ENCODE assay signal across 25 mouse cellular contexts in the genomic region with DNA sequence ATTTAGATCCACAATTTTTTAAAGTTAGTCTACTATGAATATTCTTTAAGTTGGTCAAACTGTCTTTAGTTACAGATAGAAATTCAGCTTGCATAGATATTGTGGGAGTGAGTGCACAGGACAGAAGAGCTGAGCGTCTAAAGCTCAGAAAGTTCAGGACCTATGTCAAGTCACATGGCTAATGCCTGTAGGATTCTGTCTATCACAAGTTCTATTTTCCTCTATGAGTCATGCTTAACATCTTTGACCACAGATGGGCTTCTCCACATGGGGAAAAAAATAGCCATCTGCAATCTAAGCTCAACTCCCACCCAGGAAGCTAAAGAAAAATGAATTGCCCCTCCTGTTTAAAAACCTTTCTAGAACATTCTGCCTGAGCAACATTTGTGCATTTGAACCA.
DNase-seq lines count a peak whose midpoint lies in the region; ATAC-seq and TF ChIP-seq lines count a peak whose summit lies in the region.
"Had no signal": no experiment of that assay in that cellular context is flagged by ENCODE, and none has a peak within 500 bp of the region (broad histone marks: within the 10 kb centered on the region; RNA-seq: fewer than 3 reads in every experiment).

No protein-coding gene starts in this region.

- H3K9ac ChIP-seq in midbrain, postnatal 0 days (replicated peaks; ENCODE audit: low read length, poor library complexity, severe bottlenecking): no peak overlapping the region
- H3K9ac ChIP-seq in midbrain, embryonic 14.5 days (replicated peaks; ENCODE audit: low read length): no peak overlapping the region
- H3K9ac ChIP-seq: embryonic facial prominence, embryonic 13.5 days; forebrain, postnatal 0 days; hindbrain, embryonic 12.5 days; hindbrain, embryonic 15.5 days had no signal

- H3K9me3 ChIP-seq in midbrain, postnatal 0 days (ENCODE audit: low read length): no peaks in the 10 kb centered on the region
- no peaks in the 10 kb centered on the region for H3K9me3 ChIP-seq in midbrain, embryonic 14.5 days (ENCODE audit: control insufficient read depth, low read length)
- H3K9me3 ChIP-seq: embryonic facial prominence, embryonic 10.5 days; embryonic facial prominence, embryonic 13.5 days; hindbrain, embryonic 12.5 days; hindbrain, embryonic 15.5 days had no signal

- H3K36me3 ChIP-seq in midbrain, postnatal 0 days (ENCODE audit: insufficient read depth, low read length): no peaks in the 10 kb centered on the region
- H3K36me3 ChIP-seq in midbrain, embryonic 14.5 days (ENCODE audit: control insufficient read depth, insufficient read depth, low read length): no peaks in the 10 kb centered on the region
- no peaks in the 10 kb centered on the region for H3K36me3 ChIP-seq in myocyte (ENCODE audit: control insufficient read depth, insufficient read depth)
- H3K36me3 ChIP-seq: embryonic facial prominence, embryonic 10.5 days; embryonic facial prominence, embryonic 13.5 days; hindbrain, embryonic 12.5 days; hindbrain, embryonic 15.5 days had no signal

- no peak for TF ChIP-seq CTCF in midbrain, postnatal 0 days (IDR thresholded peaks at IDR 0.05)

- H3K4me3 ChIP-seq in midbrain, postnatal 0 days (ENCODE audit: low read depth, low read length): no peak overlapping the region
- no peak overlapping the region for H3K4me3 ChIP-seq in midbrain, embryonic 14.5 days (replicated peaks; ENCODE audit: low read depth, low read length)
- H3K4me3 ChIP-seq in myocyte: no peak overlapping the region
- H3K4me3 ChIP-seq: embryonic facial prominence, embryonic 10.5 days; embryonic facial prominence, embryonic 13.5 days; erythroblast, embryonic 14.5 days; hindbrain, embryonic 12.5 days; hindbrain, embryonic 15.5 days had no signal

- no peak overlapping the region for H3ac ChIP-seq in myocyte (ENCODE audit: control insufficient read depth, insufficient read length)

- no peak overlapping the region for H3K27ac ChIP-seq in midbrain, postnatal 0 days (ENCODE audit: low read depth, low read length)
- no peak overlapping the region for H3K27ac ChIP-seq in midbrain, embryonic 14.5 days (replicated peaks; ENCODE audit: low read depth, low read length)
- H3K27ac ChIP-seq: embryonic facial prominence, embryonic 10.5 days; embryonic facial prominence, embryonic 13.5 days; hindbrain, embryonic 12.5 days; hindbrain, embryonic 15.5 days had no signal

- DNase-seq in frontal cortex, adult 2 months (ENCODE audit: extremely low spot score in 1 of 2, low spot score in 1 of 2): peak; percentile 2 to 12
- peak; percentile 0 for DNase-seq in midbrain, postnatal 0 days (ENCODE audit: low spot score)
- DNase-seq in midbrain, embryonic 14.5 days: no peak
- peak; percentile 9 for DNase-seq in layer of hippocampus, adult 8-10 months (ENCODE audit: low spot score in 2 of 2)
- DNase-seq: adrenal gland, postnatal 10 days; adrenal gland, postnatal 36 days; B cell, adult 2 months; cerebellum, adult 11-12 months; cerebellum, adult 8-10 months; cerebellum, postnatal 36 days; embryo, embryonic 11 days; forebrain, postnatal 0 days; gastrocnemius, postnatal 10 days; gastrocnemius, postnatal 36 days had no signal

- no peak for ATAC-seq in frontal cortex, adult (ENCODE audit: low TSS enrichment)
- ATAC-seq in midbrain, postnatal 0 days (ENCODE audit: low FRiP score): no peak
- ATAC-seq in midbrain, embryonic 14.5 days (ENCODE audit: low FRiP score, low TSS enrichment): no peak
- ATAC-seq in CD4-positive, CD25-positive, alpha-beta regulatory T cell, adult 4 months: no peak
- ATAC-seq in activated CD4-positive, CD25-positive, alpha-beta regulatory T cell, adult 4 months: no peak
- ATAC-seq: forebrain, embryonic 14.5 days; forebrain, postnatal 0 days had no signal

- no peaks in the 10 kb centered on the region for H3K27me3 ChIP-seq in midbrain, postnatal 0 days (ENCODE audit: insufficient read depth, low read length)
- no peaks in the 10 kb centered on the region for H3K27me3 ChIP-seq in midbrain, embryonic 14.5 days (ENCODE audit: control insufficient read depth, insufficient read depth, low read length)
- H3K27me3 ChIP-seq in myocyte (ENCODE audit: control insufficient read depth, insufficient read depth, insufficient read length): no peaks in the 10 kb centered on the region
- H3K27me3 ChIP-seq: embryonic facial prominence, embryonic 13.5 days; hindbrain, embryonic 12.5 days; hindbrain, embryonic 15.5 days had no signal

- H3K4me2 ChIP-seq in midbrain, postnatal 0 days (ENCODE audit: low read depth, low read length, poor library complexity, severe bottlenecking): no peak overlapping the region
- no peak overlapping the region for H3K4me2 ChIP-seq in midbrain, embryonic 14.5 days (ENCODE audit: low read length)
- H3K4me2 ChIP-seq in myocyte (ENCODE audit: low read depth): peak overlapping the region; percentile 30
- H3K4me2 ChIP-seq: embryonic facial prominence, embryonic 13.5 days; heart, embryonic 11.5 days; hindbrain, embryonic 12.5 days; hindbrain, embryonic 15.5 days had no signal

- no peaks in the 10 kb centered on the region for H3K79me2 ChIP-seq in myocyte (ENCODE audit: control insufficient read depth, insufficient read depth)

- TF ChIP-seq POLR2A in myocyte (IDR thresholded peaks at IDR 0.05; ENCODE audit: insufficient read length, low read depth): no peak

- WGBS in midbrain, postnatal 0 days: 84% methylated on average over 1 of the region's 1 CpGs
- 82% methylated on average over 1 of the region's 1 CpGs for WGBS in midbrain, embryonic 14.5 days

- H3K4me1 ChIP-seq in midbrain, postnatal 0 days (ENCODE audit: insufficient read depth, low read length): no peaks in the 10 kb centered on the region
- no peaks in the 10 kb centered on the region for H3K4me1 ChIP-seq in midbrain, embryonic 14.5 days (ENCODE audit: control insufficient read depth, insufficient read depth, low read length)
- H3K4me1 ChIP-seq: embryonic facial prominence, embryonic 10.5 days; embryonic facial prominence, embryonic 13.5 days; hindbrain, embryonic 12.5 days; hindbrain, embryonic 15.5 days had no signal

TF ChIP-seq in myocyte, 11 proteins besides CTCF, POLR2A, EP300 and RAD21:
- TF ChIP-seq E2F4 (IDR thresholded peaks at IDR 0.05; ENCODE audit: insufficient read depth) (no peak), USF1 (IDR thresholded peaks at IDR 0.05; ENCODE audit: low read depth) (peak; percentile 82)
